Mouse (Mus musculus): ENCODE data around the gene Mxi1. TPM values are rescaled to one million over a fixed set of nuclear protein-coding genes. Genes with fewer than 3 reads are reported as not detected.

The Mxi1 gene
- total and polyA plus RNA-seq, 3 experiments, result 29.0 to 60.9 TPM; not detected in 1

- TF ChIP-seq ZMIZ1 (IDR thresholded peaks at IDR 0.05; ENCODE audit: low read depth, low read length) (no peak), USF2 (IDR thresholded peaks at IDR 0.05; ENCODE audit: borderline replicate concordance in 1 of 2, insufficient read depth in 1 of 2, low read depth in 1 of 2, low read length in 2 of 2) (no peak), MXI1 (IDR thresholded peaks at IDR 0.05; ENCODE audit: low read depth, low read length) (no peak), RCOR1 (IDR thresholded peaks at IDR 0.05; ENCODE audit: low read depth, low read length) (no peak), MAZ (IDR thresholded peaks at IDR 0.05; ENCODE audit: low read depth, low read length) (no peak), BHLHE40 (IDR thresholded peaks at IDR 0.05; ENCODE audit: borderline replicate concordance, low read depth, low read length) (no peak), TBP (IDR thresholded peaks at IDR 0.05; ENCODE audit: low read depth, low read length) (no peak), USF1 (IDR thresholded peaks at IDR 0.05; ENCODE audit: low read depth, low read length) (no peak), UBTF (IDR thresholded peaks at IDR 0.05; ENCODE audit: borderline replicate concordance, insufficient read depth, low read depth, low read length) (no peak), CHD2 (IDR thresholded peaks at IDR 0.05; ENCODE audit: low read length) (no peak), EP300 (IDR thresholded peaks at IDR 0.05; ENCODE audit: low read depth in 1 of 2, low read length in 2 of 2) (no peak), E2F4 (IDR thresholded peaks at IDR 0.05; ENCODE audit: borderline replicate concordance, low read depth, low read length) (no peak), SIN3A (IDR thresholded peaks at IDR 0.05; ENCODE audit: low read length) (no peak), POLR2A (IDR thresholded peaks at IDR 0.05; ENCODE audit: control insufficient read depth in 1 of 2, insufficient read depth in 1 of 2, low read depth in 1 of 2, low read length in 2 of 2, poor library complexity in 1 of 2) (no peak), NELFE (IDR thresholded peaks at IDR 0.05; ENCODE audit: low read depth, low read length) (no peak), CHD1 (IDR thresholded peaks at IDR 0.05; ENCODE audit: low read depth, low read length) (no peak), ZC3H11A (IDR thresholded peaks at IDR 0.05; ENCODE audit: low read depth, low read length) (no peak), GATA1 (IDR thresholded peaks at IDR 0.05; ENCODE audit: low read depth, low read length) (no peak), RAD21 (IDR thresholded peaks at IDR 0.05; ENCODE audit: low read depth, low read length) (no peak), CTCF (IDR thresholded peaks at IDR 0.05 in 2 of 3, conservative IDR thresholded peaks at IDR 0.05 in 1 of 3; ENCODE audit: control insufficient read depth in 1 of 3, insufficient read depth in 1 of 3, low read depth in 2 of 3, low read length in 3 of 3, poor library complexity in 1 of 3, severe bottlenecking in 1 of 3) (no peak)
- Histone ChIP-seq H3K27ac (ENCODE audit: control insufficient read depth, low read depth, low read length) (peak overlapping the region; percentile 90), H3K9me3 (replicated peaks; ENCODE audit: insufficient read depth, low read length) (no peaks in the 10 kb centered on the region), H3K36me3 (ENCODE audit: control insufficient read depth in 1 of 2, insufficient read depth in 2 of 2, low read length in 2 of 2) (peaks cover 20 to 38% of the 10 kb centered on the region in 2 experiments), H3K4me1 (ENCODE audit: control insufficient read depth in 1 of 2, insufficient read depth in 2 of 2, low read length in 2 of 2) (peaks cover 5 to 25% of the 10 kb centered on the region in 2 experiments), H3K79me2 (ENCODE audit: control insufficient read depth, insufficient read depth, low read length, poor library complexity) (peaks cover 35% of the 10 kb centered on the region), H3K9ac (ENCODE audit: control insufficient read depth, low read depth, low read length, poor library complexity, severe bottlenecking) (peak overlapping the region; percentile 90), H3K27me3 (ENCODE audit: control insufficient read depth in 1 of 2, insufficient read depth in 2 of 2, low read length in 2 of 2) (no peaks in the 10 kb centered on the region), H3K4me3 (ENCODE audit: control insufficient read depth in 1 of 2, insufficient read depth in 1 of 2, low read depth in 2 of 2, low read length in 2 of 2) (peak overlapping the region; percentile 67 to 89)
- DNase-seq (ENCODE audit: low read depth, low spot score), result peak; percentile 63
These were observed 81.5 kb downstream of the Mxi1 start for GRCm38 (mm10) chr19:53391787-53392186.

DNA sequence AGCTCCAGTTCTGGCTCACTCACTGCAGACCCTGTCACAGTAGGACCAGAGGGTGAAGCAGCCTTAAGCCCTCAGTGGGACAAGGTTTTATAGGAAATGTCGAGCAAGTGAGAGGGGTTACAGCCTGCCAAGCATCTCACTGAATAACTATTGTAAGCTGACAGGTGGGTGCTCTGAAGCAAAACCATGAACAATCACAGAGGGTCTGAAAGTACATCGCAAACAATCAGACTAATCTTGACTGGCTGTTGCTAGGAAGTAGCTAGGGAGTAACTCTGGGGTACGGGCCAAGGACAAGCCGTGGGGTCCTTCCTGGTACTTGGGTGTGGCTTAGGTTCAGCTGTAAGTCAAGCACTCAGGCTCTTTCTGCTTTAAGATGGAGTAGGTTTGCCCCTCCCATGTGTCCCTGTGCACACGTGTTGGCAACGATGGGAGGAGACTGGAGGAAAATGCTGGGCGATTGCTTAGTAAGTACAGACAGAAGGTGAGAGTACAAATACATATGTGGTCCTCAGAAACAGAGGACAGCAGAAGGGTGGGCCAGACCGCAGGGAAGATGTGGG is 82.5 kb downstream of the Mxi1 start:
- H3K79me2 ChIP-seq (ENCODE audit: control insufficient read depth, insufficient read depth, low read length, poor library complexity), result peaks cover 27% of the 10 kb centered on the region
- H3K4me3 ChIP-seq (ENCODE audit: control insufficient read depth in 1 of 2, insufficient read depth in 1 of 2, low read depth in 2 of 2, low read length in 2 of 2), result no peak overlapping the region
- H3K27ac ChIP-seq (ENCODE audit: control insufficient read depth, low read depth, low read length), result no peak overlapping the region
- H3K4me1 ChIP-seq (ENCODE audit: control insufficient read depth in 1 of 2, insufficient read depth in 2 of 2, low read length in 2 of 2), result peaks cover 7 to 25% of the 10 kb centered on the region in 2 experiments
- peak; percentile 36; the same call in 1 of the 2 replicates for TF ChIP-seq MXI1 (IDR thresholded peaks at IDR 0.05; ENCODE audit: low read depth, low read length)
- TF ChIP-seq MEF2A (IDR thresholded peaks at IDR 0.05; ENCODE audit: extremely low read depth, insufficient replicate concordance, low read depth, low read length, poor library complexity, severe bottlenecking), result no peak
- TF ChIP-seq POLR2A (IDR thresholded peaks at IDR 0.05; ENCODE audit: control insufficient read depth in 1 of 2, insufficient read depth in 1 of 2, low read depth in 1 of 2, low read length in 2 of 2, poor library complexity in 1 of 2), result 0 out of 4 replicates have a peak, but pooled peaks of 1 of the 2 experiments have one; percentile 22
- DNase-seq (ENCODE audit: low read depth, low spot score), result peak; percentile 57
- no peaks in the 10 kb centered on the region for H3K27me3 ChIP-seq (ENCODE audit: control insufficient read depth in 1 of 2, insufficient read depth in 2 of 2, low read length in 2 of 2)
- no peak overlapping the region for H3K9ac ChIP-seq (ENCODE audit: control insufficient read depth, low read depth, low read length, poor library complexity, severe bottlenecking)
- peaks cover 12 to 27% of the 10 kb centered on the region in 2 experiments for H3K36me3 ChIP-seq (ENCODE audit: control insufficient read depth in 1 of 2, insufficient read depth in 2 of 2, low read length in 2 of 2)
- H3K9me3 ChIP-seq (replicated peaks; ENCODE audit: insufficient read depth, low read length), result no peaks in the 10 kb centered on the region
